Mouse (Mus musculus): ENCODE measurements around the gene Slc25a17. TPM values are rescaled to one million over a fixed set of nuclear protein-coding genes. Genes with fewer than 3 reads are reported as not detected.
A peak's percentile ranks its signal among the peaks of the same experiment; 100 is the strongest.

The Slc25a17 gene
- total RNA-seq, 2 experiments from 2014 or later, result 20.5 to 23.1 TPM

- DNase-seq, result no peak
These were observed 59.2 kb downstream of the Slc25a17 start for GRCm38 (mm10) chr15:81301193-81302070.

GRCm38 (mm10) chr15:81300520-81301069 lies 60.0 kb downstream of the Slc25a17 start:
- DNase-seq, result no peak

- no peak for DNase-seq
These were observed 61.1 kb downstream of the Slc25a17 start for GRCm38 (mm10) chr15:81299549-81299948.

- no peak for DNase-seq
These were observed 62.4 kb downstream of the Slc25a17 start for GRCm38 (mm10) chr15:81298213-81298612.

GRCm38 (mm10) chr15:81297543-81297942 lies 63.1 kb downstream of the Slc25a17 start:
- no peak for DNase-seq

GRCm38 (mm10) chr15:81294897-81295296 lies 65.7 kb downstream of the Slc25a17 start:
- no peak for DNase-seq

- no peak for DNase-seq
These were observed 66.2 kb downstream of the Slc25a17 start for GRCm38 (mm10) chr15:81294386-81294785.

- no peak for DNase-seq
These were observed 69.9 kb downstream of the Slc25a17 start for GRCm38 (mm10) chr15:81290747-81291146.

- no peak for DNase-seq
These were observed 70.4 kb downstream of the Slc25a17 start for GRCm38 (mm10) chr15:81290230-81290629.

GRCm38 (mm10) chr15:81284121-81284734 lies 76.4 kb downstream of the Slc25a17 start:
- DNase-seq, result no peak

GRCm38 (mm10) chr15:81278699-81279098 lies 81.9 kb downstream of the Slc25a17 start:
- no peak for DNase-seq

GRCm38 (mm10) chr15:81277928-81278327 lies 82.7 kb downstream of the Slc25a17 start:
- DNase-seq, result no peak

- DNase-seq, result no peak
These were observed 87.3 kb downstream of the Slc25a17 start for GRCm38 (mm10) chr15:81273361-81273760.

GRCm38 (mm10) chr15:81272305-81273053 lies 88.1 kb downstream of the Slc25a17 start:
- peak; percentile 64 for DNase-seq

Other genes starting within 250 kb of the Slc25a17 start
- 10 to 100 TPM; 39.2 to 50.1 TPM for gene Mrtfa, start 170.1 kb downstream of the Slc25a17 start, total RNA-seq (2021)
- gene Mchr1, start 125.3 kb downstream of the Slc25a17 start, total RNA-seq (2021), result 1 to 10 TPM; 1.9 TPM
- gene St13, start 39.3 kb upstream of the Slc25a17 start, total RNA-seq (2021), result 100 to 1,000 TPM; 102 to 126 TPM
- gene Xpnpep3, start 39.3 kb upstream of the Slc25a17 start, total RNA-seq (2021), result 1 to 10 TPM; 7.5 to 8.6 TPM
- not detected for gene Dnajb7, start 47.5 kb upstream of the Slc25a17 start, total RNA-seq (2021)
- gene Rbx1, start 105.5 kb upstream of the Slc25a17 start, total RNA-seq (2021), result 100 to 1,000 TPM; 118 to 123 TPM
- 10 to 100 TPM; 31.2 to 38.4 TPM for gene Ep300, start 224.5 kb upstream of the Slc25a17 start, total RNA-seq (2021)

Measured in gastrocnemius, postnatal 10 days (tissue).